Mouse (Mus musculus) heart, embryonic 13.5 days (tissue): ENCODE results near the gene Stfa2. TPM values are rescaled to one million over a fixed set of nuclear protein-coding genes. Genes with fewer than 3 reads are reported as not detected.
"Not testable (repeated sequence)": the region's sequence is repeated elsewhere in the genome, so short reads cannot be mapped to it uniquely, and the experiment has no call there.

Source experiments
- ATAC-seq: fragments of 200-750 bp; cut with Nextera tagmentation; 2 replicates; pipeline ENCODE4 v1.8.0; 2017; ENCODE audit warnings: moderate TSS enrichment; ENCODE audit not compliant: insufficient number of reproducible peaks, low FRiP score, low TSS enrichment; ENCODE audit errors: extremely low read depth
- H3K27ac ChIP-seq: fragments of 300-500 bp; sonication (generic); replicated peaks from 2 replicates; pipeline ENCODE4 v1.5.1; 2015; ENCODE audit warnings: moderate library complexity, mild to moderate bottlenecking, inconsistent platforms
- H3K27me3 ChIP-seq: fragments of 300-500 bp; sonication (generic); replicated peaks from 2 replicates; pipeline ENCODE4 v1.6.1; 2015; ENCODE audit warnings: mild to moderate bottlenecking, inconsistent platforms
- H3K36me3 ChIP-seq: fragments of 300-500 bp; sonication (generic); 2 replicates; pipeline ENCODE4 v1.6.1; 2015; ENCODE audit warnings: mild to moderate bottlenecking, inconsistent platforms
- H3K4me1 ChIP-seq: fragments of 300-500 bp; sonication (generic); 2 replicates; pipeline ENCODE4 v1.6.1; 2015; ENCODE audit warnings: inconsistent platforms
- H3K4me2 ChIP-seq: fragments of 300-500 bp; sonication (generic); 2 replicates; pipeline ENCODE4 v1.6.1; 2015; ENCODE audit warnings: inconsistent platforms, mild to moderate bottlenecking, moderate library complexity
- H3K4me3 ChIP-seq: fragments of 300-500 bp; sonication (generic); 2 replicates; pipeline ENCODE4 v1.5.1; 2015; ENCODE audit warnings: moderate library complexity, mild to moderate bottlenecking, inconsistent platforms
- H3K9ac ChIP-seq: fragments of 300-500 bp; sonication (generic); 2 replicates; pipeline ENCODE4 v1.6.1; 2015; ENCODE audit warnings: inconsistent platforms, mild to moderate bottlenecking, moderate library complexity
- H3K9me3 ChIP-seq: fragments of 300-500 bp; sonication (generic); 2 replicates; pipeline ENCODE4 v1.6.1; 2016; ENCODE audit warnings: inconsistent platforms
- WGBS: fragments of 180-500 bp; shearing (Covaris S2); methylation state at CpG from one replicate; pipeline ENCODE4 v1.1.7; 2015; ENCODE audit warnings: mixed read lengths; 5-methylcytosine and 5-hydroxymethylcytosine counted together
- polyA plus RNA-seq: library from polyadenylated mRNA; unstranded; fragments of >200 nt; fragmentation: Nextera tagmentation; extraction: Ambion mirVana; gene quantifications from 2 replicates; pipeline ENCODE4 v1.2.1, GENCODE M21; 2015

Stfa2 gene
- polyA plus RNA-seq = 0.60 TPM in 1 of 2 replicates, not detected in the other

DNA sequence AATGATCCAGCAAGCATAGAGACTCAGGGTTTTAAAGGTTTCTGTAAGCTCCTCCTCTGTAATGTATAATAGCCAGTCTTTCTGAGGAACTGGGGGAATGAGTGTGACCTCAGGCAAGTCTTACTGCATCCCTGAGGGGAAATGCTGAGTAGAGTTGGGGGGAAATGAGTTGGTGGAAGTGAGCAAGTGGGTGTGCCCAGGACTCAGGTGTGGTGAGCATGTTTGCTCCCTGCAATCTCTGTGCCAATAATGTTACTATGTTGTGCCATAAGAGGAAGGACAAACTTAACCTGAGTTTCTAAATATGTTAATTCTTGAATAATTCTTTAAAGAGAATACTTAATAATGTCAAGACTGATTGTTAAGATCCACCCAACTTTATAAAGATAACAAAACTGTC lies at the start of gene Stfa2:
TSS of gene Stfa2 (minus strand) at position 101 of the 400 bp plus-strand sequence.
- Histone ChIP-seq H3K9ac (no peak within 1 kb of the TSS), H3K4me2 (no peak within 1 kb of the TSS), H3K4me1 (no peaks in the 10 kb centered on the region), H3K27me3 (no peaks in the 10 kb centered on the region), H3K27ac (no peak within 1 kb of the TSS), H3K4me3 (no peak within 1 kb of the TSS), H3K36me3 (no peaks in the 10 kb centered on the region), H3K9me3 (no peaks in the 10 kb centered on the region)
- ATAC-seq = no peak

DNA sequence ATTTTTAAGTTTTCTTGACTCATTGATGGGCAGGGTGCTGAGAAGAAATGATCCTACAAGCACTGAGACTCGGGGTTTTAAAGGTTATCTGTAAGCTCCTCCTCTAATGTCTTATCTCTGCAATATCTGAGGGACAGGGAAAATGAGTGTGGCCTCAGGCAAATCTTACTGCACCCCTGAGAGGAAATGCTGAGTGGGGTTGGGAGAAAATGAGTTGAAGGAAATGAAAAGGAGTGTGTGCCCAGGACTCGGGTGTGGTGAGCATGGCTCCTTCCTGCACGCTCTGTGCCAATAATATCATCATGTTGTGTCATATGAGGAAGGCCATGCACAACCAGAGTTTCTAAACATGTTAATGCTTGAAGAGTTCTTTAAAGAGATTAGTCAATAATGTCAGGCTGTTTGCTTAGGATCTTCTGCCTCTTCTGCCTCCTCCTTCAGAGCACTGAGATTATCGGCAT lies 47.1 kb upstream of the Stfa2 start, which contains the start of gene Stfa3:
TSS of gene Stfa3 (minus strand) at position 51 of the 461 bp plus-strand sequence.
- no peaks in the 10 kb centered on the region for H3K27me3 ChIP-seq
- ATAC-seq = no peak
- no peak within 1 kb of the TSS for H3K9ac ChIP-seq
- H3K27ac ChIP-seq = no peak within 1 kb of the TSS
- H3K36me3 ChIP-seq = no peaks in the 10 kb centered on the region
- no peaks in the 10 kb centered on the region for H3K9me3 ChIP-seq
- no peak within 1 kb of the TSS for H3K4me2 ChIP-seq
- 66% methylated on average over 4 of the region's 4 CpGs for WGBS
- H3K4me3 ChIP-seq = no peak within 1 kb of the TSS
- H3K4me1 ChIP-seq = no peaks in the 10 kb centered on the region

GRCm38 (mm10) chr16:36420979-36421378 lies 12.7 kb upstream of the Stfa2 start:
- 75% methylated on average over 1 of the region's 1 CpGs for WGBS
- not testable (repeated sequence) for H3K27me3 ChIP-seq, H3K4me3 ChIP-seq, H3K4me2 ChIP-seq, H3K9me3 ChIP-seq, H3K4me1 ChIP-seq, H3K27ac ChIP-seq, ATAC-seq, H3K9ac ChIP-seq, H3K36me3 ChIP-seq

DNA sequence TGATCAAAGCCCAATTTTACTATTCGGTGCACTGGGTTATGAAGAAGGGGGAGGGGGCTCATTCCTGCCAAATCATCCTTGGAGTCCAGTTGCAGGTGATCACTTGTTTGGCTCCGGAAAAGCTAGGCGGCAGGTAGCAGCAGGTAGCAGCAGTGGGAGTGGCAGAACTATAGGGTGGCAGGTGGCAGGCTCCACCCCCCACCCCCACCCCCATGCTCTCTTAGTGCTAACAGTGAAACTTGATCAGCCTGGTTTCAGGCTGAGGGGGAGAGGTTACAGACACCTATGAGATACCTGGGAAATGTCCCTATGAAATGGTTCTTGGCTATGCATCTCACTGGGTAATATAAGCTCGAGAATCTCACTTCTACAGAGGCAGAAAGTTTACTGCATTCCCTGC lies 19.2 kb downstream of the Stfa2 start:
- Histone ChIP-seq H3K27ac (no peak overlapping the region), H3K36me3 (no peaks in the 10 kb centered on the region), H3K4me3 (no peak overlapping the region), H3K27me3 (no peaks in the 10 kb centered on the region), H3K9ac (no peak overlapping the region), H3K9me3 (0 out of 2 replicates have a peak, but pooled peaks cover 3% of the 10 kb centered on the region), H3K4me1 (no peaks in the 10 kb centered on the region), H3K4me2 (no peak overlapping the region)
- ATAC-seq = no peak
- 20% methylated on average over 4 of the region's 4 CpGs for WGBS

GRCm38 (mm10) chr16:36367648-36368047 lies 40.6 kb downstream of the Stfa2 start, which contains the start of gene BC100530:
Gene BC100530, minus strand, starts transcription at chr16:36367748.
- H3K4me1 ChIP-seq, H3K4me2 ChIP-seq, ATAC-seq, H3K9ac ChIP-seq, H3K4me3 ChIP-seq, H3K27ac ChIP-seq, H3K9me3 ChIP-seq, H3K36me3 ChIP-seq, H3K27me3 ChIP-seq: not testable (repeated sequence)
- 70% methylated on average over 3 of the region's 3 CpGs for WGBS

Other genes with a start within 250 kb of the Stfa2 start
- gene Gm5483, start 224.2 kb downstream of the Stfa2 start, polyA plus RNA-seq = 0.70 and 2.8 TPM in 2 replicates
- not detected in 2 replicates for gene Gm5416, start 198.1 kb downstream of the Stfa2 start, polyA plus RNA-seq
- 0.68 TPM in 1 of 2 replicates, not detected in the other for gene 2010005H15Rik, start 187.0 kb downstream of the Stfa2 start, polyA plus RNA-seq
- gene Stfa1, start 131.5 kb downstream of the Stfa2 start, polyA plus RNA-seq = 2.4 and 4.3 TPM in 2 replicates
- gene BC117090, start 74.1 kb downstream of the Stfa2 start, polyA plus RNA-seq = not detected in 2 replicates
- 2.1 and 2.6 TPM in 2 replicates for gene BC100530, start 40.7 kb downstream of the Stfa2 start, polyA plus RNA-seq
- gene Stfa3, start 46.9 kb upstream of the Stfa2 start, polyA plus RNA-seq = 0.41 TPM in 1 of 2 replicates, not detected in the other
- gene Casr, start 153.7 kb upstream of the Stfa2 start, polyA plus RNA-seq = 0.05 and 0.07 TPM in 2 replicates